Mouse (Mus musculus) bone marrow, adult 2 months (tissue): ENCODE data around the gene Hist1h1d.

Source experiments
- CTCF ChIP-seq: fragments of 200-500 bp; IDR thresholded peaks from 2 replicates; pipeline ENCODE4 v1.5.1; 2011; ENCODE audit warnings: low read length, control low read depth; ENCODE audit not compliant: control insufficient read depth, insufficient read depth
- POLR2A ChIP-seq: fragments of 200-500 bp; IDR thresholded peaks from 2 replicates; pipeline ENCODE4 v1.6.1; 2011; ENCODE audit warnings: low read depth, mild to moderate bottlenecking, control low read depth, low read length, borderline replicate concordance; ENCODE audit not compliant: control insufficient read depth

DNA sequence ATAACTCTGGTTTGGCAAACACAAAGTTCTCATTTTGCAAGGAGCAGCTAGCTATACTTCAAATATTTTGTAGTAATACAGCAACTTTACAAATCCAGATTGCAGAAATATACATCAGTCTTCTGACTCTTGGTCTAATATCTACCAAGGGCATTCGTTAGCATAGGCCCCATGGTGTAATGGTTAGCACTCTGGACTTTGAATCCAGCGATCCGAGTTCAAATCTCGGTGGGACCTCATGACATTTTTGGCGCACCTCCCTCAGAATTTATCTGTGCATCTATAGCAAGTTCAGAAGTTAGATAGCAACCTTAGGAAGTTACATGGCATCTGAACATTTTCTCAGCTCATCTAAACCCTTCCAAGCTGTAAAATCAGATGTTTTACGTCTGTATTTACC is 34.2 kb upstream of the Hist1h1d start:
- TF ChIP-seq CTCF (no peak), POLR2A (no peak)
